Mouse (Mus musculus): ENCODE measurements at regions not wholly inside any gene's neighbourhood (a gene's known extent, or its start where the extent isn't known, plus 50 kb on each side); places are given as distances from the start of the nearest gene placed in this dataset.

DNA sequence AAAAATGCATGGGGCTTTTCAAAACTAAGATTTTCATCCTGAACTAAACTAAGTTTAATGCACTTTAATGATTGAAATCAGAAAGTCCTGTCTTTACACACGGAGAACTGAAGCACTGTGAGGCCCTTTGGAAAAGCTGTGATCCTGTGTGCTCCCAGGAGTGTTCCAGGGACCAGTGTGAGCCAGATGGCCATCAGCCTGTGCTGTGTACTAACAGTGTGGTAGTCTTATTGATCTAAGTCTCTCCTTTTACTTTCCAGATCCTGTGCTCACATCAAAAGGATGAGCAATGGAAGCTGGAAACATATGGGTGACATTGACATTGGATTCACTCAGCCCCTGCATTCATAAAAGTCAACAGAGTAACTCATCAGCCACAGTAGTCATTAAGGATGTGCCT is 322.5 kb downstream of the Amd2 start:
- ATAC-seq (ENCODE audit: low TSS enrichment), result no peak

DNA sequence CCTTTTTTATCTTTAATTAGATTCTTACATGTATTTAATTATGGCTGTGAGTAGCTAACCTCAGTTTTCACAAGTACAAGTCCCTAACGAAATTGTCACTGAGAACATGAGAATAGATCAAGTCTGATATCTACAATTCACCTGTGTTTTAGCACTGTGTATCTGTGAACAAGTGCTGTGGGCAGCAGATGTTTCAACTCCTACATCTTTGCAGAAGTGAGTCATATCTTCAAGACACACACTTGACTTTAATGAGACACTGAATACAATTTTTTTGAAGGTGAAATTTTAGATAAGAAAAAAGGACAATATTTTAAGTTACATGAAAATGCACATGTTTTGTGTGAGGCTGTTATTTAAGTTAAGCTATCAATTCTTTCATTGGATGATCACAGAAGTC is 330.0 kb downstream of the Amd2 start:
- peak; percentile 86 for ATAC-seq (ENCODE audit: low TSS enrichment)
